Mouse (Mus musculus): ENCODE measurements around the gene Wbp4. TPM values are rescaled to one million over a fixed set of nuclear protein-coding genes. Genes with fewer than 3 reads are reported as not detected.

The Wbp4 gene
- total and polyA plus RNA-seq, 3 experiments = 31.3 to 68.5 (median 36.2) TPM

DNA sequence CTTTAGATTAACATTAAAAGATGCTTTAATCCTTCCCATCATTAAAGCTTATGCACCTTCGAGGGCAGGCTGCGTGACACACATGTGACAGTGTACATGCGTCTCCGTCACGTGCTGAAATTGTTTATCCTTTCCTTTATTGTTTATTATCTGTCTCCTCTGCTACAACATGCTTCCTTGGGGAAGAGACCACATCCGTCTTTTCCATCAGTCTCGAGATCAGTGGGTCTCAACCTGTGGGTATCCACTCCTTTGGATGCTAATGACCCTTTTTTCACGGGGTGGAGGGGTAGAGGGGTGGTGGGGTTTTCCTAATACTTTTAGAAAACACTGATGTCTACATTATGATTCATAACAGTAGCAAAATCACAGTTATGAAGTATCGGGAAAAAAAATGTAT lies 36.7 kb downstream of the Wbp4 start:
- no peak for DNase-seq (ENCODE audit: extremely low read depth)
- dilution Hi-C loops (cut with MboI; ENCODE audit: extremely low pct_ligation_motif_present, extremely low pct_unique_long_range_greater_than_20kb, low sequenced_read_pairs) (no loop called here), in situ Hi-C loops (cut with MboI; ENCODE audit: low pct_ligation_motif_present, low pct_unique_long_range_greater_than_20kb, low sequenced_read_pairs) (no loop called here)
- peaks cover 3% of the 10 kb centered on the region for H3K9me3 ChIP-seq (replicated peaks; ENCODE audit: low read length)
- TF ChIP-seq ELF1 (IDR thresholded peaks at IDR 0.05; ENCODE audit: low read depth, low read length) = no peak
- TF ChIP-seq SMC3 (IDR thresholded peaks at IDR 0.05; ENCODE audit: low read depth, low read length) = no peak
- TF ChIP-seq JUN (IDR thresholded peaks at IDR 0.05; ENCODE audit: insufficient read depth, low read depth, low read length) = no peak
- no peak for TF ChIP-seq KAT2A (IDR thresholded peaks at IDR 0.05; ENCODE audit: insufficient replicate concordance, low read length)
- TF ChIP-seq CTCF (conservative IDR thresholded peaks at IDR 0.05 in 1 of 2, IDR thresholded peaks at IDR 0.05 in 1 of 2; ENCODE audit: low read depth in 2 of 2, low read length in 2 of 2) = no peak
- TF ChIP-seq MYC (IDR thresholded peaks at IDR 0.05; ENCODE audit: low read depth, low read length) = no peak
- TF ChIP-seq MXI1 (IDR thresholded peaks at IDR 0.05; ENCODE audit: low read depth, low read length) = no peak
- no peak for TF ChIP-seq GABPA (IDR thresholded peaks at IDR 0.05; ENCODE audit: insufficient replicate concordance, low read depth, low read length)
- no peak overlapping the region for H3K4me2 ChIP-seq (ENCODE audit: insufficient read depth, low read depth, poor library complexity, severe bottlenecking)
- no peak overlapping the region for H3K27ac ChIP-seq (ENCODE audit: insufficient read depth, low read depth)
- H3K4me3 ChIP-seq (replicated peaks in 1 of 3; ENCODE audit: low read depth in 2 of 3, low read length in 2 of 3, poor library complexity in 1 of 3) = no peak overlapping the region
- no peaks in the 10 kb centered on the region for H3K79me2 ChIP-seq (replicated peaks; ENCODE audit: control insufficient read depth, extremely low read depth, insufficient read depth, poor library complexity, severe bottlenecking)
- peaks cover 0 to 6% of the 10 kb centered on the region in 2 experiments; a peak in 2 of 4 replicates for H3K4me1 ChIP-seq (ENCODE audit: control insufficient read depth in 1 of 2, insufficient read depth in 2 of 2)
- no peaks in the 10 kb centered on the region for H3K27me3 ChIP-seq (replicated peaks)
- no peak overlapping the region for H3K9ac ChIP-seq (ENCODE audit: insufficient read depth, low read depth)
- no peaks in the 10 kb centered on the region for H3K36me3 ChIP-seq (replicated peaks in 1 of 2; ENCODE audit: control insufficient read depth in 1 of 2, insufficient read depth in 1 of 2, low read length in 1 of 2)

DNA sequence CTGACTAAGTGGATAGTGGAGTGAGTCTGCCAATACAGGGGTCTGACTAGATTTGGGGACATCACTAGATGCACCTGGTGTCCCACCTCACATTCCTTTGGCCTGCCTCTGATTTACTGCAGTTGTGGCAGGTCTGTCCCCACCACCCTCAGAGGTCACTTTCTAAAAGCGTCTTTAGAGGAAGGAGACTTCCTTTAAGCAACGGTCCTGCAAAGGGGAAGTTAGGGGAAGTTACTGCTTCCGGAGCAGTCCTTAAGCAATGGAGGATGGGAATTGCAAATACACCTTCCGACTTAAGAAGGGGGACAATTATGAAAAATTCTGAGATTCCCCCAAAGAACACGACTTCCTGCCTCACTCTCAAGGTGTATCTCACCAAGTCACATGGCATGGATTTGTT lies 39.9 kb downstream of the Wbp4 start:
- H3K27ac ChIP-seq (ENCODE audit: insufficient read depth, low read depth) = no peak overlapping the region
- H3K9ac ChIP-seq (ENCODE audit: insufficient read depth, low read depth) = no peak overlapping the region
- no peaks in the 10 kb centered on the region for H3K36me3 ChIP-seq (replicated peaks in 1 of 2; ENCODE audit: control insufficient read depth in 1 of 2, insufficient read depth in 1 of 2, low read length in 1 of 2)
- H3K4me1 ChIP-seq (ENCODE audit: control insufficient read depth in 1 of 2, insufficient read depth in 2 of 2) = peaks cover 0 to 6% of the 10 kb centered on the region in 2 experiments; a peak in 2 of 4 replicates
- peaks cover 4% of the 10 kb centered on the region for H3K9me3 ChIP-seq (replicated peaks; ENCODE audit: low read length)
- no peaks in the 10 kb centered on the region for H3K27me3 ChIP-seq (replicated peaks)
- no peaks in the 10 kb centered on the region for H3K79me2 ChIP-seq (replicated peaks; ENCODE audit: control insufficient read depth, extremely low read depth, insufficient read depth, poor library complexity, severe bottlenecking)
- TF ChIP-seq POLR2AphosphoS2 (IDR thresholded peaks at IDR 0.05; ENCODE audit: low read depth, low read length) (no peak), ETS1 (conservative IDR thresholded peaks at IDR 0.05; ENCODE audit: low read depth, low read length) (no peak), SMC3 (IDR thresholded peaks at IDR 0.05; ENCODE audit: low read depth, low read length) (no peak), CTCF (conservative IDR thresholded peaks at IDR 0.05 in 1 of 2, IDR thresholded peaks at IDR 0.05 in 1 of 2; ENCODE audit: low read depth in 2 of 2, low read length in 2 of 2) (no peak), KAT2A (IDR thresholded peaks at IDR 0.05; ENCODE audit: insufficient replicate concordance, low read length) (no peak), MAFK (IDR thresholded peaks at IDR 0.05; ENCODE audit: insufficient replicate concordance, low read length) (no peak), ZMIZ1 (IDR thresholded peaks at IDR 0.05; ENCODE audit: low read depth, low read length) (no peak), UBTF (IDR thresholded peaks at IDR 0.05; ENCODE audit: low read depth, low read length) (no peak), USF1 (IDR thresholded peaks at IDR 0.05; ENCODE audit: low read depth, low read length) (no peak), GABPA (IDR thresholded peaks at IDR 0.05; ENCODE audit: insufficient replicate concordance, low read depth, low read length) (no peak), JUN (IDR thresholded peaks at IDR 0.05; ENCODE audit: insufficient read depth, low read depth, low read length) (no peak)
- H3K4me2 ChIP-seq (ENCODE audit: insufficient read depth, low read depth, poor library complexity, severe bottlenecking) = no peak overlapping the region
- DNase-seq (ENCODE audit: extremely low read depth) = no peak
- dilution Hi-C loops (cut with MboI; ENCODE audit: extremely low pct_ligation_motif_present, extremely low pct_unique_long_range_greater_than_20kb, low sequenced_read_pairs) = no loop called here
- no peak overlapping the region for H3K4me3 ChIP-seq (replicated peaks in 1 of 3; ENCODE audit: low read depth in 2 of 3, low read length in 2 of 3, poor library complexity in 1 of 3)
- in situ Hi-C loops (cut with MboI; ENCODE audit: low pct_ligation_motif_present, low pct_unique_long_range_greater_than_20kb, low sequenced_read_pairs) = no loop called here

Measured in CH12.LX (cell line).